Mouse (Mus musculus) thymus, adult 2 months (tissue): ENCODE results near the gene Entpd2. TPM values are rescaled to one million over a fixed set of nuclear protein-coding genes. Genes with fewer than 3 reads are reported as not detected.

Source experiments
- DNase-seq: peaks from one replicate; pipeline ENCODE4 v3.0.0; 2021
- H3K27ac ChIP-seq: fragments of 200-500 bp; 2 replicates; pipeline ENCODE4 v1.5.1; 2012; ENCODE audit warnings: low read length, control low read depth; ENCODE audit not compliant: control insufficient read depth, insufficient read depth
- H3K27me3 ChIP-seq: fragments of 200-500 bp; 2 replicates; pipeline ENCODE4 v1.6.1; 2012; ENCODE audit warnings: mild to moderate bottlenecking, low read length, moderate library complexity, mixed read lengths; ENCODE audit not compliant: control insufficient read depth, insufficient read depth
- H3K36me3 ChIP-seq: fragments of 200-500 bp; 2 replicates; pipeline ENCODE4 v1.6.1; 2012; ENCODE audit warnings: mild to moderate bottlenecking, low read length, moderate library complexity; ENCODE audit not compliant: control insufficient read depth, insufficient read depth
- H3K4me1 ChIP-seq: fragments of 200-500 bp; replicated peaks from 2 replicates; pipeline ENCODE4 v1.6.1; 2012; ENCODE audit warnings: low read length; ENCODE audit not compliant: control insufficient read depth, insufficient read depth
- H3K4me3 ChIP-seq: fragments of 200-500 bp; 2 replicates; pipeline ENCODE4 v1.5.1; 2012; ENCODE audit warnings: mild to moderate bottlenecking, low read length, control low read depth, moderate library complexity; ENCODE audit not compliant: control insufficient read depth, insufficient read depth
- CTCF ChIP-seq: fragments of 200-500 bp; IDR thresholded peaks from 2 replicates; pipeline ENCODE4 v1.5.1; 2012; ENCODE audit warnings: mild to moderate bottlenecking, control low read depth, low read length, moderate library complexity, borderline replicate concordance; ENCODE audit not compliant: control insufficient read depth, poor library complexity, insufficient read depth; ENCODE audit errors: extremely low read depth
- POLR2A ChIP-seq: fragments of 200-500 bp; IDR thresholded peaks from 2 replicates; pipeline ENCODE4 v1.6.1; 2012; ENCODE audit warnings: mild to moderate bottlenecking, low read length, control low read depth, moderate library complexity; ENCODE audit not compliant: control insufficient read depth, poor library complexity, insufficient read depth; ENCODE audit errors: extremely low read depth
- WGBS: fragments of 180-500 bp; shearing (Covaris S2); methylation state at CpG from one replicate; pipeline ENCODE4 v1.1.7; 2018; 5-methylcytosine and 5-hydroxymethylcytosine counted together
- polyA plus RNA-seq: library from polyadenylated mRNA; depleted of rRNA; stranded (reverse); fragments of >200 nt; gene quantifications from 2 replicates; pipeline ENCODE4 v1.2.3, GENCODE M21; 2012; rRNA removed

Gene Entpd2
- polyA plus RNA-seq, result 11.7 and 14.0 TPM in 2 replicates

GRCm38 (mm10) chr2:25395721-25396596, at the start of gene Entpd2:
Gene Entpd2, plus strand, starts transcription at chr2:25395874.
- no peaks in the 10 kb centered on the region for H3K36me3 ChIP-seq
- H3K27me3 ChIP-seq, result peaks cover 8% of the 10 kb centered on the region; the same call in 1 of the 2 replicates
- peak within 1 kb of the TSS; percentile 19; the same call in 1 of the 2 replicates for H3K4me3 ChIP-seq
- 4% methylated on average over 57 of the region's 57 CpGs for WGBS
- H3K4me1 ChIP-seq, result peaks cover 7% of the 10 kb centered on the region
- TF ChIP-seq POLR2A (no peak), CTCF (no peak)
- no peak for DNase-seq
- no peak within 1 kb of the TSS for H3K27ac ChIP-seq

GRCm38 (mm10) chr2:25348162-25348561, 47.5 kb upstream of the Entpd2 start:
- no peak overlapping the region for H3K4me3 ChIP-seq
- H3K36me3 ChIP-seq, result peaks cover 78% of the 10 kb centered on the region
- TF ChIP-seq POLR2A (no peak), CTCF (no peak)
- WGBS, result 96% methylated on average over 7 of the region's 7 CpGs
- no peaks in the 10 kb centered on the region for H3K27me3 ChIP-seq
- no peaks in the 10 kb centered on the region for H3K4me1 ChIP-seq
- DNase-seq, result no peak
- no peak overlapping the region for H3K27ac ChIP-seq

GRCm38 (mm10) chr2:25349499-25349898, 46.2 kb upstream of the Entpd2 start:
- WGBS, result 98% methylated on average over 4 of the region's 4 CpGs
- no peaks in the 10 kb centered on the region for H3K4me1 ChIP-seq
- no peaks in the 10 kb centered on the region for H3K27me3 ChIP-seq
- DNase-seq, result no peak
- H3K36me3 ChIP-seq, result peaks cover 69% of the 10 kb centered on the region
- TF ChIP-seq POLR2A, result no peak
- no peak for TF ChIP-seq CTCF
- no peak overlapping the region for H3K4me3 ChIP-seq
- H3K27ac ChIP-seq, result no peak overlapping the region

- 100% methylated on average over 3 of the region's 3 CpGs for WGBS
- H3K4me3 ChIP-seq, result no peak overlapping the region
- H3K36me3 ChIP-seq, result peaks cover 62% of the 10 kb centered on the region
- H3K27ac ChIP-seq, result no peak overlapping the region
- H3K4me1 ChIP-seq, result peaks cover 2% of the 10 kb centered on the region
- DNase-seq, result no peak
- no peaks in the 10 kb centered on the region for H3K27me3 ChIP-seq
- TF ChIP-seq POLR2A (no peak), CTCF (no peak)
Measured at GRCm38 (mm10) chr2:25350701-25351100, 45.0 kb upstream of the Entpd2 start.

GRCm38 (mm10) chr2:25354211-25354610, 41.5 kb upstream of the Entpd2 start:
- peaks cover 13% of the 10 kb centered on the region for H3K4me1 ChIP-seq
- H3K36me3 ChIP-seq, result peaks cover 29% of the 10 kb centered on the region
- H3K27ac ChIP-seq, result no peak overlapping the region
- H3K4me3 ChIP-seq, result no peak overlapping the region
- WGBS, result 92% methylated on average over 6 of the region's 6 CpGs
- H3K27me3 ChIP-seq, result no peaks in the 10 kb centered on the region
- no peak for DNase-seq
- TF ChIP-seq POLR2A, result no peak
- TF ChIP-seq CTCF, result no peak

GRCm38 (mm10) chr2:25355419-25356066, 40.1 kb upstream of the Entpd2 start:
- WGBS, result 62% methylated on average over 18 of the region's 18 CpGs
- no peak overlapping the region for H3K27ac ChIP-seq
- peaks cover 13% of the 10 kb centered on the region for H3K4me1 ChIP-seq
- H3K27me3 ChIP-seq, result no peaks in the 10 kb centered on the region
- peaks cover 16% of the 10 kb centered on the region for H3K36me3 ChIP-seq
- no peak for TF ChIP-seq CTCF
- TF ChIP-seq POLR2A, result no peak
- DNase-seq, result no peak
- H3K4me3 ChIP-seq, result peak overlapping the region; percentile 35
